Mouse (Mus musculus): ENCODE measurements around the gene Prune2. TPM values are rescaled to one million over a fixed set of nuclear protein-coding genes. Genes with fewer than 3 reads are reported as not detected.

Gene Prune2
- polyA plus RNA-seq, 1 experiment = 10.9 TPM

DNA sequence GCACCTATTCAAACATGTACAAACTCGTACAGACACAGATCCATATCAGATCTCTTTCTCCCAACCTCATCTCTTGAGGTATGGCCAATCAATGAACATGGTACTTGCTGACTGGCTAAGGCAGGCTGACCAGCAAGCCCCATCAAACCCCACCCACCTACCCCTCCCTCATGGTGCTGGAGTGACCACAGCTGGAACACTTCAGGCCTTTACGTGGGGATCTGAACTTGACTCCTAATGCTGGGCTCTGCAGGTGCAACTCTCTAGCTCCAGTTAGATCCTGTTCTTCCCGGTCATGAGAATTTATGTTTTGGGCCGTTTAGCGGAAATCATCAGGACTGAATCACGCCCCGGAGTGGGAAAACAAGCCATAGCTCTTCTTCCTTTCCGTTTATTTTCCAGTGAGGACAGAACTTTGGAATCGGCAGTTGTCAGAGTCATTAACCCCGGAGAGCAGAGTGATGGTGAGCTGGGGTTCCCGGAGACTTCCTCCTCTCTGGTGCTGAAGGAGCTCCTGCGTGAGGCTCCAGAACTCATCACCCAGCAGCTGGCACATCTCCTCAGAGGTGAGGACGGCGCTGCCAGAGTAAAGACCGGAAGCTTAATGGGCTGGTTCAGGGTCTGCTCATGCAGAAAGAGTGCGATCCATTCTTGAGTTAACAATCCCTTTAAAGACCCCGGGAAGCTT lies 50.4 kb downstream of the Prune2 start:
- no peaks in the 10 kb centered on the region for H3K9me3 ChIP-seq (replicated peaks; ENCODE audit: control insufficient read depth, insufficient read depth, low read length, poor library complexity, severe bottlenecking)
- no peaks in the 10 kb centered on the region for H3K27me3 ChIP-seq (ENCODE audit: control insufficient read depth, insufficient read depth, low read length, poor library complexity, severe bottlenecking)
- TF ChIP-seq CTCF (IDR thresholded peaks at IDR 0.05; ENCODE audit: low read depth, low read length) (no peak), EP300 (IDR thresholded peaks at IDR 0.05; ENCODE audit: insufficient read depth, low read depth, low read length) (no peak), POLR2A (IDR thresholded peaks at IDR 0.05; ENCODE audit: insufficient read depth, low read length) (no peak)
- H3K36me3 ChIP-seq (ENCODE audit: control insufficient read depth, insufficient read depth, low read length, poor library complexity, severe bottlenecking) = no peaks in the 10 kb centered on the region
- H3K4me1 ChIP-seq (ENCODE audit: control insufficient read depth, insufficient read depth, low read length) = no peaks in the 10 kb centered on the region
- no peak overlapping the region for H3K9ac ChIP-seq (ENCODE audit: low read depth, poor library complexity, severe bottlenecking)
- no peak overlapping the region for H3K27ac ChIP-seq (ENCODE audit: insufficient read depth, low read length)
- no peak overlapping the region for H3K4me3 ChIP-seq (ENCODE audit: low read depth, low read length)

DNA sequence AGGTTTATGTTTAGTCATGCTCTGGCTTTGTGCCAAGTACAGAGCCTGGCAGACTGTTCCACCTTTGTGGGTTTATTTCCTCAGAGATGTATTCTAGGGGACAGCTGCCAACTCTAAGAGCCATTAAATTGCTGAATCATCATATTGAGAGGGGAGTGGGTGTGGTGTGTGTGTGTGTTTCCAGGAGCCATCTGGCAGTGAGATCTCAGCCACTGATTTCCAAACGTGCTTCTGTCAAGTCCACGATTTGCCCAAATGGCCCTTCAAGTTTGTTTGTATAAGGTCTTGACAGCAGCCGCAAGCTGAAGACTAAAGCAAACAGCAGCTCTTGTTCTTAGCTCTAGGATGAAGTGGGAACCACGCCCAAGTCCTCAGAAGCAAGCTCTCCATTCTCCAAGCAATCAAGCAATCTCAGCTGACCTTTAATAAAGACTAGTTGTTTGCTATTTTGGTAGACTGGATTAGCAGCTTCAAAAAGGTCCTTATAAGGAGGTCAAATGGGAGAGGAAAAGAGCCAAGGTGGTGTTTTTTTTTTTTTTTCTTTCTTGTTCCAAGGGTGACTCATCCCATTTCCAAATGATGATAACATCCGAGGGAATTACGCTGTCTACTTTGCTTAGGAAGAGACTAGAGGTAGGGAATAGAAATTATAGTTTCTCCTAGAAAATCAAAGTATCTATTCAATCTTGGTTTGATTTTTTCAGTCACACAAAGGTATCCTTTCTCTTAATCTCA lies 55.5 kb downstream of the Prune2 start:
- Histone ChIP-seq H3K9ac (ENCODE audit: low read depth, poor library complexity, severe bottlenecking) (no peak overlapping the region), H3K36me3 (ENCODE audit: control insufficient read depth, insufficient read depth, low read length, poor library complexity, severe bottlenecking) (no peaks in the 10 kb centered on the region), H3K9me3 (replicated peaks; ENCODE audit: control insufficient read depth, insufficient read depth, low read length, poor library complexity, severe bottlenecking) (no peaks in the 10 kb centered on the region), H3K27ac (ENCODE audit: insufficient read depth, low read length) (no peak overlapping the region), H3K4me3 (ENCODE audit: low read depth, low read length) (no peak overlapping the region), H3K27me3 (ENCODE audit: control insufficient read depth, insufficient read depth, low read length, poor library complexity, severe bottlenecking) (no peaks in the 10 kb centered on the region), H3K4me1 (ENCODE audit: control insufficient read depth, insufficient read depth, low read length) (no peaks in the 10 kb centered on the region)
- no peak for TF ChIP-seq POLR2A (IDR thresholded peaks at IDR 0.05; ENCODE audit: insufficient read depth, low read length)
- TF ChIP-seq EP300 (IDR thresholded peaks at IDR 0.05; ENCODE audit: insufficient read depth, low read depth, low read length) = no peak
- no peak for TF ChIP-seq CTCF (IDR thresholded peaks at IDR 0.05; ENCODE audit: low read depth, low read length)

DNA sequence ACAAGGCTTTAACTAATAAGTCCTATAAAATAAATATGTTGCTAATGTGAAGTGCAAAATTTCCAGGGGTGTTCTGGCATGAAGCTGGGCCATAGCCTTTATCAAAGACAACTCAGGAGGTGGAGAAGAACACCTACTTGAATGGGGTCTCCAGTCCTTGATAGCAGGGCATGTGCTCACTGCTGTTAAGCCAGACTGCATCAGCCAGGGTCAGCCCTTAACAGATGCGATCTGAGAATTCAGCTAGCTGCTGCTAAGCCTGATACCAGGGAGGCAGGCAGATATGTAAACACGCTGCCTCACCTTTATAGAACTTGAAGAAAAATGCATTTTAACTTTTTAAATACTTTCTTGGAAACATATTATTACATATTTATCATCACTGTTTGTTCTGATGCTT lies 57.2 kb downstream of the Prune2 start:
- H3K9me3 ChIP-seq (replicated peaks; ENCODE audit: control insufficient read depth, insufficient read depth, low read length, poor library complexity, severe bottlenecking) = no peaks in the 10 kb centered on the region

DNA sequence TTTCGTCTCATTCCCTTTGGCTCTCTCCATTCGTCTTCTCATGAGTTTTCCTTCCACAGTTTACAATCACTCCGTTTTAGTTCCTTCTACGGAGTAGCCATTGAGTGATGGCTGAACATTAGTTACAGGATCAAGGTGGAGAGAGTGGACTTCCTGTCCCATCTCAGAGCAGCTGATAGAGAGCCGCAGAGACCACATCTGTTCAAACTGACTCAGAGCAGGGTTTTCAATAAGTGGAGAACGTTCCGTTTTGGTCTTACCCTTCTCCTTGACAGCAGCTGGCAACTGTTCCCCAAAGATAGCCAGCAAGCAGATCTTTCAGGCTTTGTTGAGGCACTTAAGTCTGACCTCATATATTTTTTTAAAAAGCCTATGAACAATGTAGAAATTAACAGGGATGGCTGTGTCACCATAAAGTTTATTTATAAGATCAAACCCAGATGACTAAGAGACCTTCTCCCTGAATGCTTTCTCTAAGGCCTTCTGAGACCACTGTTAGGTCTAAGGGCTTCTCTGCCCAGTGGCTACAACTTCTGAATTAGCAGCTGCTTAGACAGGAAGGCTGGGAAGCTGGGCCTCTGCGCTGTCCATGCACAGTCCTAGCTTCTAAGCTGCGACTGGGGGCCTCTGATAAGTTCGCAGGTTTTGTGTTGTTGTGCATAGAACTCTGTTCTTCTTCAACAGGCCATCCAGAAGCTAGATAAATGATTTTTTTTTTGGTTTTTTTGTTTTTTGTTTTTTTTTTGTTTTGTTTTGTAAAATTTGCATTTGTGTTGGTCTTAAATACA lies 58.6 kb downstream of the Prune2 start:
- no peaks in the 10 kb centered on the region for H3K36me3 ChIP-seq (ENCODE audit: control insufficient read depth, insufficient read depth, low read length, poor library complexity, severe bottlenecking)
- no peak overlapping the region for H3K27ac ChIP-seq (ENCODE audit: insufficient read depth, low read length)
- no peaks in the 10 kb centered on the region for H3K4me1 ChIP-seq (ENCODE audit: control insufficient read depth, insufficient read depth, low read length)
- H3K9me3 ChIP-seq (replicated peaks; ENCODE audit: control insufficient read depth, insufficient read depth, low read length, poor library complexity, severe bottlenecking) = no peaks in the 10 kb centered on the region
- H3K27me3 ChIP-seq (ENCODE audit: control insufficient read depth, insufficient read depth, low read length, poor library complexity, severe bottlenecking) = no peaks in the 10 kb centered on the region
- no peak for TF ChIP-seq EP300 (IDR thresholded peaks at IDR 0.05; ENCODE audit: insufficient read depth, low read depth, low read length)
- TF ChIP-seq CTCF (IDR thresholded peaks at IDR 0.05; ENCODE audit: low read depth, low read length) = no peak
- no peak for TF ChIP-seq POLR2A (IDR thresholded peaks at IDR 0.05; ENCODE audit: insufficient read depth, low read length)
- H3K9ac ChIP-seq (ENCODE audit: low read depth, poor library complexity, severe bottlenecking) = no peak overlapping the region
- no peak overlapping the region for H3K4me3 ChIP-seq (ENCODE audit: low read depth, low read length)

More for the DNA sequence above, 57.2 kb downstream of the Prune2 start:
- H3K27ac ChIP-seq (ENCODE audit: insufficient read depth, low read length) = no peak overlapping the region
- TF ChIP-seq EP300 (IDR thresholded peaks at IDR 0.05; ENCODE audit: insufficient read depth, low read depth, low read length) (no peak), POLR2A (IDR thresholded peaks at IDR 0.05; ENCODE audit: insufficient read depth, low read length) (no peak), CTCF (IDR thresholded peaks at IDR 0.05; ENCODE audit: low read depth, low read length) (no peak)
- no peaks in the 10 kb centered on the region for H3K36me3 ChIP-seq (ENCODE audit: control insufficient read depth, insufficient read depth, low read length, poor library complexity, severe bottlenecking)
- no peaks in the 10 kb centered on the region for H3K4me1 ChIP-seq (ENCODE audit: control insufficient read depth, insufficient read depth, low read length)
- H3K4me3 ChIP-seq (ENCODE audit: low read depth, low read length) = no peak overlapping the region
- H3K27me3 ChIP-seq (ENCODE audit: control insufficient read depth, insufficient read depth, low read length, poor library complexity, severe bottlenecking) = no peaks in the 10 kb centered on the region
- no peak overlapping the region for H3K9ac ChIP-seq (ENCODE audit: low read depth, poor library complexity, severe bottlenecking)

DNA sequence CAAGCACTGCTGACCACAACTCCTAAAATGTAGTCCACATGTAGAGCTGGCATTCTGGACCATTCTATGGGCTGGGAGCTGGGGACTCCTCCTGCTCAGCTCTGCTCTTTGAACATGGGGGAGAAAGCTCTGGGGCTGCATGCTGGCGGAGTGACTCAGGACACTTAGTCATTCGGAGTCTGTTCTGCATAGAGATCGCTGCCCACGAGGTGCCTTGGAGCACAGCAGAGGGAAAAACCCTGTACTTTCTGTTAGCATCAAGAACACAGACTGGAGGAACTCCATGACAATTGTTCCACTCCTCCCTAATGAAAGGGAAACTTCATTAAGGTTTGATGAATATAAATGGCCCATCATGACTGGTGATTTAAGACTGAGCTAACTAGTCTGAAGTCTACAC lies 68.8 kb downstream of the Prune2 start:
- no peak overlapping the region for H3K4me3 ChIP-seq (ENCODE audit: low read depth, low read length)
- no peaks in the 10 kb centered on the region for H3K9me3 ChIP-seq (replicated peaks; ENCODE audit: control insufficient read depth, insufficient read depth, low read length, poor library complexity, severe bottlenecking)
- H3K27ac ChIP-seq (ENCODE audit: insufficient read depth, low read length) = no peak overlapping the region
- H3K9ac ChIP-seq (ENCODE audit: low read depth, poor library complexity, severe bottlenecking) = no peak overlapping the region
- H3K27me3 ChIP-seq (ENCODE audit: control insufficient read depth, insufficient read depth, low read length, poor library complexity, severe bottlenecking) = no peaks in the 10 kb centered on the region
- no peaks in the 10 kb centered on the region for H3K36me3 ChIP-seq (ENCODE audit: control insufficient read depth, insufficient read depth, low read length, poor library complexity, severe bottlenecking)
- H3K4me1 ChIP-seq (ENCODE audit: control insufficient read depth, insufficient read depth, low read length) = no peaks in the 10 kb centered on the region
- TF ChIP-seq CTCF (IDR thresholded peaks at IDR 0.05; ENCODE audit: low read depth, low read length) = no peak
- TF ChIP-seq POLR2A (IDR thresholded peaks at IDR 0.05; ENCODE audit: insufficient read depth, low read length) = no peak
- no peak for TF ChIP-seq EP300 (IDR thresholded peaks at IDR 0.05; ENCODE audit: insufficient read depth, low read depth, low read length)
